Mouse (Mus musculus): ENCODE results near the gene Dexi.

DNA sequence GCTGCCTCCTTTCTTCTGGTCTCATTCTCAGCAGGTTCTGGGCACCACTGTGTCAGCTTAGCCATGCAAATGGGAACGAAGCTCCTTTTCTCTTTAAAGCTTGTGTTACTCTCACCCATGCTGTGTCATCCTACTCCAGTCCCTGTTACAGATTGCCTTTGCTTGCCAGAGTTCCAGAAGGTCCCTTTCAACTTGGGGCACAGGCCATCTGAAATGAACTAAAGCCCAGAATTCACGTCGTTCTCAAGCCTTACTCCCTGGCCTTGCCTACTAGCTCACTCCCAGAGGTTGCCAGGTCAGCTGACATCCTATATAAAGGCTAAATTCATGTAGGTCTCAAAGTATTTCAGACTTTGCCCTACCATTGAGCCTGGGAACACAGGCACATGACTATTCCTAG lies 6.1 kb upstream of the Dexi start:
- no peak for TF ChIP-seq USF1 (IDR thresholded peaks at IDR 0.05; ENCODE audit: low read depth, low read length)
- no peak for TF ChIP-seq JUND (IDR thresholded peaks at IDR 0.05; ENCODE audit: low read depth, low read length)
- no peak for TF ChIP-seq MAFK (IDR thresholded peaks at IDR 0.05; ENCODE audit: borderline replicate concordance, low read depth, low read length)
- no peak for TF ChIP-seq ZMIZ1 (IDR thresholded peaks at IDR 0.05; ENCODE audit: low read depth, low read length)
- no peak for TF ChIP-seq NELFE (IDR thresholded peaks at IDR 0.05; ENCODE audit: low read depth, low read length)
- TF ChIP-seq NRF1 (IDR thresholded peaks at IDR 0.05; ENCODE audit: insufficient read depth, low read depth, low read length, poor library complexity, severe bottlenecking): no peak
- no peak for TF ChIP-seq CTCF (IDR thresholded peaks at IDR 0.05 in 2 of 3, conservative IDR thresholded peaks at IDR 0.05 in 1 of 3; ENCODE audit: control insufficient read depth in 1 of 3, insufficient read depth in 1 of 3, low read depth in 2 of 3, low read length in 3 of 3, poor library complexity in 1 of 3, severe bottlenecking in 1 of 3)
- no peak for TF ChIP-seq POLR2A (IDR thresholded peaks at IDR 0.05; ENCODE audit: control insufficient read depth in 1 of 2, insufficient read depth in 1 of 2, low read depth in 1 of 2, low read length in 2 of 2, poor library complexity in 1 of 2)
- TF ChIP-seq MEF2A (IDR thresholded peaks at IDR 0.05; ENCODE audit: extremely low read depth, insufficient replicate concordance, low read depth, low read length, poor library complexity, severe bottlenecking): no peak
- TF ChIP-seq CHD2 (IDR thresholded peaks at IDR 0.05; ENCODE audit: low read length): no peak
- TF ChIP-seq MAX (IDR thresholded peaks at IDR 0.05; ENCODE audit: low read length): no peak
- TF ChIP-seq ETS1 (IDR thresholded peaks at IDR 0.05; ENCODE audit: low read depth, low read length): no peak
- no peak for TF ChIP-seq GATA1 (IDR thresholded peaks at IDR 0.05; ENCODE audit: low read depth, low read length)
